Mouse (Mus musculus) liver, embryonic 14.5 days (tissue): ENCODE results near the gene Stard13.

Source experiments
- CTCF ChIP-seq: IDR thresholded peaks from 2 replicates; pipeline ENCODE4 v1.5.1; 2016; ENCODE audit warnings: antibody characterized with exemption, low read depth, control low read depth
- EP300 ChIP-seq: IDR thresholded peaks from 2 replicates; pipeline ENCODE4 v1.6.1; 2016; ENCODE audit warnings: antibody characterized with exemption, low read depth

- TF ChIP-seq CTCF (no peak), EP300 (no peak)
Observed at GRCm38 (mm10) chr5:151028906-151029305, 204.7 kb downstream of the Stard13 start.
